Mouse (Mus musculus): Measurements from ENCODE around the gene Hist1h4m. TPM values are rescaled to one million over a fixed set of nuclear protein-coding genes. Genes with fewer than 3 reads are reported as not detected.
"Not testable (repeated sequence)": the region's sequence is repeated elsewhere in the genome, so short reads cannot be mapped to it uniquely, and the experiment has no call there.

Gene Hist1h4m
- polyA plus RNA-seq, 1 experiment, result not detected

GRCm38 (mm10) chr13:21787760-21788593, 23.6 kb upstream of the Hist1h4m start:
- H3K4me1 ChIP-seq (replicated peaks; ENCODE audit: control insufficient read depth, insufficient read depth, low read length), result peaks cover 5% of the 10 kb centered on the region
- 32% methylated on average over 15 of the region's 21 CpGs for WGBS
- H3K4me3 ChIP-seq (ENCODE audit: control insufficient read depth, insufficient read depth, low read length), result 0 out of 2 replicates have a peak overlapping the region, but pooled peaks have one; percentile 27
- no peaks in the 10 kb centered on the region for H3K27me3 ChIP-seq (ENCODE audit: control insufficient read depth, insufficient read depth, low read length)
- no peak for DNase-seq
- peak overlapping the region; percentile 57 for H3K27ac ChIP-seq (ENCODE audit: control insufficient read depth, insufficient read depth, low read length)
- TF ChIP-seq CTCF (IDR thresholded peaks at IDR 0.05; ENCODE audit: borderline replicate concordance, control insufficient read depth, extremely low read depth, insufficient read depth, low read length, poor library complexity), result no peak
- no peak for TF ChIP-seq POLR2A (IDR thresholded peaks at IDR 0.05; ENCODE audit: control insufficient read depth, extremely low read depth, insufficient read depth, low read length, poor library complexity)
- H3K36me3 ChIP-seq (ENCODE audit: control insufficient read depth, insufficient read depth, low read length), result no peaks in the 10 kb centered on the region

GRCm38 (mm10) chr13:21789925-21790324, 21.6 kb upstream of the Hist1h4m start:
- no peak overlapping the region for H3K4me3 ChIP-seq (ENCODE audit: control insufficient read depth, insufficient read depth, low read length)
- no peaks in the 10 kb centered on the region for H3K36me3 ChIP-seq (ENCODE audit: control insufficient read depth, insufficient read depth, low read length)
- TF ChIP-seq POLR2A (IDR thresholded peaks at IDR 0.05; ENCODE audit: control insufficient read depth, extremely low read depth, insufficient read depth, low read length, poor library complexity) (no peak), CTCF (IDR thresholded peaks at IDR 0.05; ENCODE audit: borderline replicate concordance, control insufficient read depth, extremely low read depth, insufficient read depth, low read length, poor library complexity) (no peak)
- no peak overlapping the region for H3K27ac ChIP-seq (ENCODE audit: control insufficient read depth, insufficient read depth, low read length)
- H3K27me3 ChIP-seq (ENCODE audit: control insufficient read depth, insufficient read depth, low read length), result no peaks in the 10 kb centered on the region
- 62% methylated on average over 6 of the region's 6 CpGs for WGBS
- H3K4me1 ChIP-seq (replicated peaks; ENCODE audit: control insufficient read depth, insufficient read depth, low read length), result no peaks in the 10 kb centered on the region
- no peak for DNase-seq

- DNase-seq, result no peak
- Histone ChIP-seq H3K4me3 (ENCODE audit: control insufficient read depth, insufficient read depth, low read length) (no peak overlapping the region), H3K36me3 (ENCODE audit: control insufficient read depth, insufficient read depth, low read length) (no peaks in the 10 kb centered on the region), H3K27me3 (ENCODE audit: control insufficient read depth, insufficient read depth, low read length) (no peaks in the 10 kb centered on the region), H3K27ac (ENCODE audit: control insufficient read depth, insufficient read depth, low read length) (no peak overlapping the region), H3K4me1 (replicated peaks; ENCODE audit: control insufficient read depth, insufficient read depth, low read length) (no peaks in the 10 kb centered on the region)
- 73% methylated on average over 18 of the region's 18 CpGs for WGBS
- TF ChIP-seq POLR2A (IDR thresholded peaks at IDR 0.05; ENCODE audit: control insufficient read depth, extremely low read depth, insufficient read depth, low read length, poor library complexity), result no peak
- no peak for TF ChIP-seq CTCF (IDR thresholded peaks at IDR 0.05; ENCODE audit: borderline replicate concordance, control insufficient read depth, extremely low read depth, insufficient read depth, low read length, poor library complexity)
Observed at GRCm38 (mm10) chr13:21790601-21791283, 20.8 kb upstream of the Hist1h4m start.

GRCm38 (mm10) chr13:21795584-21795983, 16.0 kb upstream of the Hist1h4m start:
- no peaks in the 10 kb centered on the region for H3K27me3 ChIP-seq (ENCODE audit: control insufficient read depth, insufficient read depth, low read length)
- TF ChIP-seq POLR2A (IDR thresholded peaks at IDR 0.05; ENCODE audit: control insufficient read depth, extremely low read depth, insufficient read depth, low read length, poor library complexity), result no peak
- TF ChIP-seq CTCF (IDR thresholded peaks at IDR 0.05; ENCODE audit: borderline replicate concordance, control insufficient read depth, extremely low read depth, insufficient read depth, low read length, poor library complexity), result no peak
- H3K4me3 ChIP-seq (ENCODE audit: control insufficient read depth, insufficient read depth, low read length), result no peak overlapping the region
- H3K27ac ChIP-seq (ENCODE audit: control insufficient read depth, insufficient read depth, low read length), result no peak overlapping the region
- H3K4me1 ChIP-seq (replicated peaks; ENCODE audit: control insufficient read depth, insufficient read depth, low read length), result no peaks in the 10 kb centered on the region
- WGBS, result 95% methylated on average over 7 of the region's 7 CpGs
- no peak for DNase-seq
- H3K36me3 ChIP-seq (ENCODE audit: control insufficient read depth, insufficient read depth, low read length), result no peaks in the 10 kb centered on the region

- not testable (repeated sequence) for DNase-seq; H3K27me3 ChIP-seq (ENCODE audit: control insufficient read depth, insufficient read depth, low read length); H3K36me3 ChIP-seq (ENCODE audit: control insufficient read depth, insufficient read depth, low read length); H3K4me1 ChIP-seq (replicated peaks; ENCODE audit: control insufficient read depth, insufficient read depth, low read length); H3K27ac ChIP-seq (ENCODE audit: control insufficient read depth, insufficient read depth, low read length); H3K4me3 ChIP-seq (ENCODE audit: control insufficient read depth, insufficient read depth, low read length)
Observed at GRCm38 (mm10) chr13:21797163-21797562, 14.4 kb upstream of the Hist1h4m start.

GRCm38 (mm10) chr13:21803058-21803457, 8.5 kb upstream of the Hist1h4m start:
- not testable (repeated sequence) for H3K27me3 ChIP-seq (ENCODE audit: control insufficient read depth, insufficient read depth, low read length); H3K4me1 ChIP-seq (replicated peaks; ENCODE audit: control insufficient read depth, insufficient read depth, low read length); DNase-seq; H3K4me3 ChIP-seq (ENCODE audit: control insufficient read depth, insufficient read depth, low read length); H3K27ac ChIP-seq (ENCODE audit: control insufficient read depth, insufficient read depth, low read length); H3K36me3 ChIP-seq (ENCODE audit: control insufficient read depth, insufficient read depth, low read length)
- WGBS, result no CpG with 5 or more reads among the region's 4 CpGs

- H3K36me3 ChIP-seq (ENCODE audit: control insufficient read depth, insufficient read depth, low read length); H3K27me3 ChIP-seq (ENCODE audit: control insufficient read depth, insufficient read depth, low read length); H3K4me3 ChIP-seq (ENCODE audit: control insufficient read depth, insufficient read depth, low read length); DNase-seq; H3K27ac ChIP-seq (ENCODE audit: control insufficient read depth, insufficient read depth, low read length); H3K4me1 ChIP-seq (replicated peaks; ENCODE audit: control insufficient read depth, insufficient read depth, low read length): not testable (repeated sequence)
- WGBS, result no CpG with 5 or more reads among the region's 23 CpGs
Observed at GRCm38 (mm10) chr13:21810073-21810472, 1.5 kb upstream of the Hist1h4m start, which contains the start of the genes Hist1h2bq and Hist1h2ao. Hist1h2bq (minus strand) TSS chr13:21810197. Hist1h2ao (plus strand) TSS chr13:21810465.

- H3K36me3 ChIP-seq (ENCODE audit: control insufficient read depth, insufficient read depth, low read length); H3K27me3 ChIP-seq (ENCODE audit: control insufficient read depth, insufficient read depth, low read length); DNase-seq; H3K27ac ChIP-seq (ENCODE audit: control insufficient read depth, insufficient read depth, low read length); H3K4me1 ChIP-seq (replicated peaks; ENCODE audit: control insufficient read depth, insufficient read depth, low read length); H3K4me3 ChIP-seq (ENCODE audit: control insufficient read depth, insufficient read depth, low read length): not testable (repeated sequence)
- WGBS, result no CpG with 5 or more reads among the region's 8 CpGs
Observed at GRCm38 (mm10) chr13:21811074-21811473, 472 bp upstream of the Hist1h4m start.

GRCm38 (mm10) chr13:21812092-21812491, 546 bp downstream of the Hist1h4m start:
- H3K27ac ChIP-seq (ENCODE audit: control insufficient read depth, insufficient read depth, low read length), result peak overlapping the region; percentile 71
- H3K27me3 ChIP-seq (ENCODE audit: control insufficient read depth, insufficient read depth, low read length); DNase-seq; H3K36me3 ChIP-seq (ENCODE audit: control insufficient read depth, insufficient read depth, low read length); H3K4me1 ChIP-seq (replicated peaks; ENCODE audit: control insufficient read depth, insufficient read depth, low read length): not testable (repeated sequence)
- H3K4me3 ChIP-seq (ENCODE audit: control insufficient read depth, insufficient read depth, low read length), result peak overlapping the region; percentile 31
- WGBS, result 0% methylated on average over 14 of the region's 14 CpGs

Measured in thymus, adult 2 months (tissue).